Mouse (Mus musculus): ENCODE data around the gene Phactr2.

DNA sequence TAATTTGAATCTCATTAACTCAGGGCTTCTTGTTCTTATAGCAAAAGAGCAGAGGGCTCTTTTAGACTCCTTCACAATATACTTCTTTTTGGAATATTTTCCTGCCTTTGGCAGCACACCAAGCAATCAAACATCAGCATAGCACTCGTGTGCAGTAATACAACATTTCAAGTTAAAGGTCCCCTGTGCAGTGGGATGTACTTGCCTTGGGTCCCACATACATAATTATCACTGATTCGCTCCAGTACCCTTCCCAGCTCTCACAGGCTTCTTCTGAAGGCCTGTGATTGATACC, 110.0 kb downstream of the Phactr2 start:
- TF ChIP-seq CTCF (IDR thresholded peaks at IDR 0.05; ENCODE audit: extremely low read depth, insufficient read depth, insufficient read length, insufficient replicate concordance) (no peak), POLR2A (IDR thresholded peaks at IDR 0.05; ENCODE audit: low read depth, low read length) (no peak)
